Mouse (Mus musculus) neural tube, embryonic 11.5 days (tissue): ENCODE measurements around the gene Msh5. TPM values are rescaled to one million over a fixed set of nuclear protein-coding genes. Genes with fewer than 3 reads are reported as not detected.

Experiments used
- ATAC-seq: fragments of 200-750 bp; cut with Nextera tagmentation; 2 replicates; pipeline ENCODE4 v1.8.0; 2017; ENCODE audit warnings: moderate number of reproducible peaks, mild to moderate bottlenecking, moderate TSS enrichment, moderate library complexity; ENCODE audit not compliant: insufficient read depth, low FRiP score, low TSS enrichment
- DNase-seq: peaks from one replicate; pipeline ENCODE4 v3.0.0-alpha.2; 2015; ENCODE audit warnings: low spot score
- H3K27ac ChIP-seq: fragments of 300-500 bp; sonication (generic); 2 replicates; pipeline ENCODE4 v1.5.1; 2014; ENCODE audit warnings: low read depth, mild to moderate bottlenecking, low read length
- H3K27me3 ChIP-seq: fragments of 300-500 bp; sonication (generic); 2 replicates; pipeline ENCODE4 v1.6.1; 2014; ENCODE audit warnings: mild to moderate bottlenecking, low read length, mixed read lengths; ENCODE audit not compliant: control insufficient read depth, insufficient read depth
- H3K36me3 ChIP-seq: fragments of 300-500 bp; sonication (generic); 2 replicates; pipeline ENCODE4 v1.6.1; 2014; ENCODE audit warnings: mild to moderate bottlenecking, low read length, moderate library complexity, mixed read lengths; ENCODE audit not compliant: control insufficient read depth, insufficient read depth
- H3K4me1 ChIP-seq: fragments of 300-500 bp; sonication (generic); 2 replicates; pipeline ENCODE4 v1.6.1; 2014; ENCODE audit warnings: low read length, mixed read lengths; ENCODE audit not compliant: control insufficient read depth, insufficient read depth
- H3K4me2 ChIP-seq: fragments of 300-500 bp; sonication (generic); 2 replicates; pipeline ENCODE4 v1.6.1; 2014; ENCODE audit warnings: low read depth, mild to moderate bottlenecking, moderate library complexity
- H3K4me3 ChIP-seq: fragments of 300-500 bp; sonication (generic); 2 replicates; pipeline ENCODE4 v1.5.1; 2014; ENCODE audit warnings: low read depth, low read length
- H3K9ac ChIP-seq: fragments of 300-500 bp; sonication (generic); 2 replicates; pipeline ENCODE4 v1.6.1; 2014; ENCODE audit warnings: mild to moderate bottlenecking, low read length
- H3K9me3 ChIP-seq: fragments of 300-500 bp; sonication (generic); 2 replicates; pipeline ENCODE4 v1.6.1; 2016; ENCODE audit warnings: low read length; ENCODE audit not compliant: control insufficient read depth
- WGBS: fragments of 180-500 bp; shearing (Covaris S2); extraction: QIAGEN DNeasy Blood & Tissue Kit; methylation state at CpG from one replicate; pipeline ENCODE4 v1.1.7; 2014; 5-methylcytosine and 5-hydroxymethylcytosine counted together
- polyA plus RNA-seq: library from polyadenylated mRNA; unstranded; fragments of >200 nt; fragmentation: Nextera tagmentation; extraction: Ambion mirVana; gene quantifications from 2 replicates; pipeline ENCODE4 v1.2.1, GENCODE M21; 2014

Gene Msh5
- polyA plus RNA-seq, 1 experiment from 2014 or later, result 4.1 TPM

GRCm38 (mm10) chr17:34979631-34980030 lies 66.9 kb downstream of the Msh5 start:
- H3K9me3 ChIP-seq, result no peaks in the 10 kb centered on the region
- no peak for ATAC-seq
- peaks cover 10% of the 10 kb centered on the region for H3K4me1 ChIP-seq
- H3K4me2 ChIP-seq, result no peak overlapping the region
- no peak for DNase-seq
- H3K27ac ChIP-seq, result no peak overlapping the region
- 90% methylated on average over 4 of the region's 4 CpGs for WGBS
- no peaks in the 10 kb centered on the region for H3K27me3 ChIP-seq
- H3K4me3 ChIP-seq, result no peak overlapping the region
- no peak overlapping the region for H3K9ac ChIP-seq
- no peaks in the 10 kb centered on the region for H3K36me3 ChIP-seq

Other genes starting within 250 kb of the Msh5 start
- not detected in 2 replicates for gene Cyp21a1, start 242.2 kb downstream of the Msh5 start, polyA plus RNA-seq
- gene Stk19, start 209.8 kb downstream of the Msh5 start, polyA plus RNA-seq, result 20.3 and 24.7 TPM in 2 replicates
- 69.4 and 71.0 TPM in 2 replicates for gene Dxo, start 209.7 kb downstream of the Msh5 start, polyA plus RNA-seq
- gene Skiv2l, start 196.5 kb downstream of the Msh5 start, polyA plus RNA-seq, result 45.0 and 55.7 TPM in 2 replicates
- gene Nelfe, start 196.4 kb downstream of the Msh5 start, polyA plus RNA-seq, result 125 and 132 TPM in 2 replicates
- gene Cfb, start 184.2 kb downstream of the Msh5 start, polyA plus RNA-seq, result 2.6 and 2.9 TPM in 2 replicates
- gene Zbtb12, start 167.3 kb downstream of the Msh5 start, polyA plus RNA-seq, result 1.7 and 2.1 TPM in 2 replicates
- not detected in 2 replicates for gene Gm20547, start 164.7 kb downstream of the Msh5 start, polyA plus RNA-seq
- 0.57 and 0.86 TPM in 2 replicates for gene C2, start 148.5 kb downstream of the Msh5 start, polyA plus RNA-seq
- gene Ehmt2, start 148.3 kb downstream of the Msh5 start, polyA plus RNA-seq, result 62.7 and 70.3 TPM in 2 replicates
- not detected in 2 replicates for gene Slc44a4, start 132.3 kb downstream of the Msh5 start, polyA plus RNA-seq
- 16.4 and 16.8 TPM in 2 replicates for gene Neu1, start 115.5 kb downstream of the Msh5 start, polyA plus RNA-seq
- gene Hspa1b, start 87.5 kb downstream of the Msh5 start, polyA plus RNA-seq, result 0.13 and 0.37 TPM in 2 replicates
- gene Gm20481, start 76.8 kb downstream of the Msh5 start, polyA plus RNA-seq, result not detected in 2 replicates
- gene Hspa1a, start 74.6 kb downstream of the Msh5 start, polyA plus RNA-seq, result 1.1 and 1.9 TPM in 2 replicates
- 1.8 and 2.0 TPM in 2 replicates for gene Hspa1l, start 74.0 kb downstream of the Msh5 start, polyA plus RNA-seq
- 209 and 211 TPM in 2 replicates for gene Lsm2, start 64.9 kb downstream of the Msh5 start, polyA plus RNA-seq
- gene Vars, start 45.8 kb downstream of the Msh5 start, polyA plus RNA-seq, result 109 and 114 TPM in 2 replicates
- 0.08 TPM in 1 of 2 replicates, not detected in the other for gene Vwa7, start 30.2 kb downstream of the Msh5 start, polyA plus RNA-seq
- gene Sapcd1, start 18.7 kb downstream of the Msh5 start, polyA plus RNA-seq, result 3.9 and 5.2 TPM in 2 replicates
- 82.8 and 89.7 TPM in 2 replicates for gene Clic1, start 3.2 kb upstream of the Msh5 start, polyA plus RNA-seq
- 638 and 659 TPM in 2 replicates for gene Ddah2, start 12.3 kb upstream of the Msh5 start, polyA plus RNA-seq
- gene Ly6g6c, start 18.6 kb upstream of the Msh5 start, polyA plus RNA-seq, result 0.43 TPM in 1 of 2 replicates, not detected in the other
- 1.5 and 2.0 TPM in 2 replicates for gene Mpig6b, start 19.4 kb upstream of the Msh5 start, polyA plus RNA-seq
- 0.39 and 0.46 TPM in 2 replicates for gene Ly6g6e, start 30.2 kb upstream of the Msh5 start, polyA plus RNA-seq
- gene Ly6g6d, start 31.3 kb upstream of the Msh5 start, polyA plus RNA-seq, result 1.0 and 3.2 TPM in 2 replicates
- 1.3 and 1.4 TPM in 2 replicates for gene Ly6g6f, start 38.9 kb upstream of the Msh5 start, polyA plus RNA-seq
- gene Abhd16a, start 42.5 kb upstream of the Msh5 start, polyA plus RNA-seq, result 50.5 and 59.9 TPM in 2 replicates
- not detected in 2 replicates for gene Ly6g5c, start 61.5 kb upstream of the Msh5 start, polyA plus RNA-seq
- gene Ly6g5b, start 68.7 kb upstream of the Msh5 start, polyA plus RNA-seq, result 0.45 and 0.78 TPM in 2 replicates
- 26.1 and 28.9 TPM in 2 replicates for gene Gpank1, start 74.7 kb upstream of the Msh5 start, polyA plus RNA-seq
- 303 and 319 TPM in 2 replicates for gene Csnk2b, start 75.3 kb upstream of the Msh5 start, polyA plus RNA-seq
- gene D17H6S53E, start 79.6 kb upstream of the Msh5 start, polyA plus RNA-seq, result 7.0 and 7.6 TPM in 2 replicates
- gene Apom, start 85.3 kb upstream of the Msh5 start, polyA plus RNA-seq, result 0.81 and 0.93 TPM in 2 replicates
- 99.4 and 105 TPM in 2 replicates for gene Bag6, start 88.4 kb upstream of the Msh5 start, polyA plus RNA-seq
- 185 and 194 TPM in 2 replicates for gene Prrc2a, start 118.2 kb upstream of the Msh5 start, polyA plus RNA-seq
- gene Aif1, start 129.3 kb upstream of the Msh5 start, polyA plus RNA-seq, result 4.1 and 6.7 TPM in 2 replicates
- 5.8 and 9.1 TPM in 2 replicates for gene Lst1, start 141.7 kb upstream of the Msh5 start, polyA plus RNA-seq
- gene Ltb, start 147.7 kb upstream of the Msh5 start, polyA plus RNA-seq, result 0.27 TPM in 1 of 2 replicates, not detected in the other
- gene Tnf, start 155.3 kb upstream of the Msh5 start, polyA plus RNA-seq, result 0.16 TPM in 1 of 2 replicates, not detected in the other
- 0.28 TPM in 1 of 2 replicates, not detected in the other for gene Lta, start 158.6 kb upstream of the Msh5 start, polyA plus RNA-seq
- 0.50 TPM in 1 of 2 replicates, not detected in the other for gene Gm16181, start 174.1 kb upstream of the Msh5 start, polyA plus RNA-seq
- gene Atp6v1g2, start 186.9 kb upstream of the Msh5 start, polyA plus RNA-seq, result 14.1 and 16.8 TPM in 2 replicates
- gene Nfkbil1, start 189.0 kb upstream of the Msh5 start, polyA plus RNA-seq, result 4.7 and 5.0 TPM in 2 replicates
- 634 and 672 TPM in 2 replicates for gene Ddx39b, start 195.0 kb upstream of the Msh5 start, polyA plus RNA-seq
- 47.9 and 56.5 TPM in 2 replicates for gene H2-D1, start 216.0 kb upstream of the Msh5 start, polyA plus RNA-seq